Mouse (Mus musculus): ENCODE measurements at regions not wholly inside any gene's neighbourhood (a gene's known extent, or its start where the extent isn't known, plus 50 kb on each side); places are given as distances from the start of the nearest gene placed in this dataset.
A peak's percentile ranks its signal among the peaks of the same experiment; 100 is the strongest.

- Histone ChIP-seq H3K36me3 (no peaks in the 10 kb centered on the region), H3K4me3 (peak overlapping the region; percentile 48), H3K9ac (replicated peaks) (peak overlapping the region; percentile 54), H3K9me3 (no peaks in the 10 kb centered on the region), H3K27me3 (no peaks in the 10 kb centered on the region), H3K27ac (replicated peaks) (peak overlapping the region; percentile 74), H3K4me2 (replicated peaks) (peak overlapping the region; percentile 66), H3K4me1 (peaks cover 20% of the 10 kb centered on the region)
- ATAC-seq (replicated peaks), result no peak
- WGBS, result 82% methylated on average over 9 of the region's 9 CpGs
These were observed 147.5 kb upstream of the Jade1 start for GRCm38 (mm10) chr3:41407988-41408387.

GRCm38 (mm10) chr3:41407520-41407919 lies 148.0 kb upstream of the Jade1 start:
- no peak overlapping the region for H3K9ac ChIP-seq (replicated peaks)
- no peaks in the 10 kb centered on the region for H3K36me3 ChIP-seq
- no peak overlapping the region for H3K4me3 ChIP-seq
- no peaks in the 10 kb centered on the region for H3K27me3 ChIP-seq
- 87% methylated on average over 1 of the region's 1 CpGs for WGBS
- peaks cover 20% of the 10 kb centered on the region for H3K4me1 ChIP-seq
- no peak for ATAC-seq (replicated peaks)
- no peak overlapping the region for H3K4me2 ChIP-seq (replicated peaks)
- no peak overlapping the region for H3K27ac ChIP-seq (replicated peaks)
- no peaks in the 10 kb centered on the region for H3K9me3 ChIP-seq

- Histone ChIP-seq H3K27ac (replicated peaks) (no peak overlapping the region), H3K9ac (replicated peaks) (no peak overlapping the region), H3K36me3 (no peaks in the 10 kb centered on the region), H3K9me3 (no peaks in the 10 kb centered on the region), H3K4me2 (replicated peaks) (no peak overlapping the region), H3K4me1 (peaks cover 5% of the 10 kb centered on the region; the same call in 1 of the 2 replicates), H3K27me3 (no peaks in the 10 kb centered on the region), H3K4me3 (no peak overlapping the region)
- 89% methylated on average over 4 of the region's 4 CpGs for WGBS
- no peak for ATAC-seq (replicated peaks)
These were observed 153.7 kb upstream of the Jade1 start for GRCm38 (mm10) chr3:41401881-41402280.

- Histone ChIP-seq H3K9me3 (no peaks in the 10 kb centered on the region), H3K27me3 (no peaks in the 10 kb centered on the region), H3K4me1 (no peaks in the 10 kb centered on the region), H3K4me2 (replicated peaks) (no peak overlapping the region), H3K9ac (replicated peaks) (no peak overlapping the region), H3K4me3 (no peak overlapping the region), H3K36me3 (no peaks in the 10 kb centered on the region), H3K27ac (replicated peaks) (no peak overlapping the region)
- WGBS, result 62% methylated on average over 6 of the region's 6 CpGs
- ATAC-seq (replicated peaks), result no peak
These were observed 165.7 kb upstream of the Jade1 start for GRCm38 (mm10) chr3:41389868-41390267.

GRCm38 (mm10) chr3:41387469-41388212 lies 167.9 kb upstream of the Jade1 start:
- H3K9me3 ChIP-seq, result no peaks in the 10 kb centered on the region
- no peaks in the 10 kb centered on the region for H3K36me3 ChIP-seq
- WGBS, result 57% methylated on average over 9 of the region's 9 CpGs
- no peak overlapping the region for H3K9ac ChIP-seq (replicated peaks)
- no peaks in the 10 kb centered on the region for H3K4me1 ChIP-seq
- H3K27me3 ChIP-seq, result no peaks in the 10 kb centered on the region
- no peak overlapping the region for H3K4me3 ChIP-seq
- no peak overlapping the region for H3K4me2 ChIP-seq (replicated peaks)
- no peak for ATAC-seq (replicated peaks)
- no peak overlapping the region for H3K27ac ChIP-seq (replicated peaks)

GRCm38 (mm10) chr3:41386299-41386698 lies 169.2 kb upstream of the Jade1 start:
- Histone ChIP-seq H3K9me3 (no peaks in the 10 kb centered on the region), H3K4me1 (no peaks in the 10 kb centered on the region), H3K27me3 (no peaks in the 10 kb centered on the region), H3K36me3 (no peaks in the 10 kb centered on the region), H3K27ac (replicated peaks) (no peak overlapping the region), H3K4me2 (replicated peaks) (no peak overlapping the region), H3K4me3 (no peak overlapping the region), H3K9ac (replicated peaks) (no peak overlapping the region)
- no peak for ATAC-seq (replicated peaks)
- 63% methylated on average over 5 of the region's 5 CpGs for WGBS

- ATAC-seq (replicated peaks), result no peak
- Histone ChIP-seq H3K9ac (replicated peaks) (no peak overlapping the region), H3K27ac (replicated peaks) (no peak overlapping the region), H3K4me2 (replicated peaks) (no peak overlapping the region), H3K36me3 (no peaks in the 10 kb centered on the region), H3K27me3 (no peaks in the 10 kb centered on the region), H3K9me3 (no peaks in the 10 kb centered on the region), H3K4me3 (no peak overlapping the region), H3K4me1 (no peaks in the 10 kb centered on the region)
- WGBS, result 87% methylated on average over 10 of the region's 10 CpGs
These were observed 171.1 kb upstream of the Jade1 start for GRCm38 (mm10) chr3:41384410-41384809.

- Histone ChIP-seq H3K36me3 (no peaks in the 10 kb centered on the region), H3K9me3 (no peaks in the 10 kb centered on the region), H3K4me2 (replicated peaks) (no peak overlapping the region), H3K9ac (replicated peaks) (no peak overlapping the region), H3K27ac (replicated peaks) (peak overlapping the region; percentile 60), H3K4me1 (peaks cover 33% of the 10 kb centered on the region), H3K27me3 (no peaks in the 10 kb centered on the region), H3K4me3 (no peak overlapping the region)
- WGBS, result 79% methylated on average over 5 of the region's 5 CpGs
- ATAC-seq (replicated peaks), result no peak
These were observed 177.0 kb upstream of the Jade1 start for GRCm38 (mm10) chr3:41378576-41378975.

- ATAC-seq (replicated peaks), result peak; percentile 71
- 17% methylated on average over 5 of the region's 5 CpGs for WGBS
- peak overlapping the region; percentile 60 for H3K27ac ChIP-seq (replicated peaks)
These were observed 177.6 kb upstream of the Jade1 start for GRCm38 (mm10) chr3:41377826-41378406.

GRCm38 (mm10) chr3:41376848-41377582 lies 178.5 kb upstream of the Jade1 start:
- peak; percentile 70; the same call in 1 of the 2 replicates for ATAC-seq (replicated peaks)
- Histone ChIP-seq H3K27ac (replicated peaks) (no peak overlapping the region), H3K4me3 (no peak overlapping the region), H3K4me1 (peaks cover 38% of the 10 kb centered on the region), H3K4me2 (replicated peaks) (no peak overlapping the region), H3K36me3 (no peaks in the 10 kb centered on the region), H3K27me3 (no peaks in the 10 kb centered on the region), H3K9me3 (no peaks in the 10 kb centered on the region), H3K9ac (replicated peaks) (no peak overlapping the region)
- 45% methylated on average over 6 of the region's 6 CpGs for WGBS

More at GRCm38 (mm10) chr3:41377826-41378406, 177.6 kb upstream of the Jade1 start:
- Histone ChIP-seq H3K9ac (replicated peaks) (no peak overlapping the region), H3K36me3 (no peaks in the 10 kb centered on the region), H3K9me3 (no peaks in the 10 kb centered on the region), H3K4me1 (peaks cover 38% of the 10 kb centered on the region), H3K4me2 (replicated peaks) (no peak overlapping the region), H3K4me3 (no peak overlapping the region), H3K27me3 (no peaks in the 10 kb centered on the region)

GRCm38 (mm10) chr3:41375230-41375930 lies 180.2 kb upstream of the Jade1 start:
- Histone ChIP-seq H3K36me3 (no peaks in the 10 kb centered on the region), H3K27me3 (no peaks in the 10 kb centered on the region), H3K4me2 (replicated peaks) (no peak overlapping the region), H3K27ac (replicated peaks) (no peak overlapping the region), H3K4me1 (peaks cover 38% of the 10 kb centered on the region), H3K9ac (replicated peaks) (no peak overlapping the region), H3K4me3 (no peak overlapping the region), H3K9me3 (no peaks in the 10 kb centered on the region)
- 92% methylated on average over 2 of the region's 2 CpGs for WGBS
- ATAC-seq (replicated peaks), result no peak

- no peak for ATAC-seq (replicated peaks)
- Histone ChIP-seq H3K27me3 (no peaks in the 10 kb centered on the region), H3K9ac (replicated peaks) (no peak overlapping the region), H3K4me2 (replicated peaks) (no peak overlapping the region), H3K36me3 (no peaks in the 10 kb centered on the region), H3K9me3 (no peaks in the 10 kb centered on the region), H3K4me1 (peaks cover 32% of the 10 kb centered on the region), H3K27ac (replicated peaks) (peak overlapping the region; percentile 62), H3K4me3 (no peak overlapping the region)
- 67% methylated on average over 5 of the region's 5 CpGs for whole genome bisulfite sequencing
These were observed 182.3 kb upstream of the Jade1 start for GRCm38 (mm10) chr3:41373198-41373597.
